Mouse (Mus musculus) cerebellum, adult 2 months (tissue): ENCODE measurements around the gene Iqsec1.

ENCODE experiments used
- CTCF ChIP-seq: fragments of 200-500 bp; IDR thresholded peaks from 2 replicates; pipeline ENCODE4 v1.5.1; 2011; ENCODE audit warnings: low read depth, mild to moderate bottlenecking, control low read depth, low read length, moderate library complexity, borderline replicate concordance; ENCODE audit not compliant: insufficient read depth
- POLR2A ChIP-seq: fragments of 200-500 bp; IDR thresholded peaks from 2 replicates; pipeline ENCODE4 v1.6.1; 2011; ENCODE audit warnings: low read length, control low read depth, borderline replicate concordance; ENCODE audit not compliant: insufficient read depth

- no peak for TF ChIP-seq CTCF
- no peak for TF ChIP-seq POLR2A
Measured at GRCm38 (mm10) chr6:90650634-90651033, 337.9 kb downstream of the Iqsec1 start.
